Mouse (Mus musculus): ENCODE data around the gene Otc.

- TF ChIP-seq CTCF (IDR thresholded peaks at IDR 0.05 in 2 of 3, conservative IDR thresholded peaks at IDR 0.05 in 1 of 3; ENCODE audit: control insufficient read depth in 1 of 3, insufficient read depth in 1 of 3, low read depth in 2 of 3, low read length in 3 of 3, poor library complexity in 1 of 3, severe bottlenecking in 1 of 3) = no peak
- no peak for TF ChIP-seq GATA1 (IDR thresholded peaks at IDR 0.05; ENCODE audit: low read depth, low read length)
- no peak for TF ChIP-seq EP300 (IDR thresholded peaks at IDR 0.05; ENCODE audit: low read depth in 1 of 2, low read length in 2 of 2)
- TF ChIP-seq ZMIZ1 (IDR thresholded peaks at IDR 0.05; ENCODE audit: low read depth, low read length) = no peak
- TF ChIP-seq UBTF (IDR thresholded peaks at IDR 0.05; ENCODE audit: borderline replicate concordance, insufficient read depth, low read depth, low read length) = no peak
- no peak for TF ChIP-seq SMC3 (IDR thresholded peaks at IDR 0.05; ENCODE audit: low read depth, low read length)
These were observed 35.6 kb upstream of the Otc start, which contains the start of gene Rpgr for GRCm38 (mm10) chrX:10216410-10216949.
